Mouse (Mus musculus) brain, embryonic 14.5 days (tissue): ENCODE data around the gene Sprr2i.

Experiments
- CTCF ChIP-seq: fragments of 200-500 bp; IDR thresholded peaks from 2 replicates; pipeline ENCODE4 v1.5.1; 2012; ENCODE audit warnings: inconsistent platforms, mild to moderate bottlenecking, moderate library complexity, borderline replicate concordance; ENCODE audit not compliant: insufficient read depth, insufficient read length; ENCODE audit errors: extremely low read depth
- POLR2A ChIP-seq: fragments of 200-500 bp; IDR thresholded peaks from 2 replicates; pipeline ENCODE4 v1.6.1; 2012; ENCODE audit warnings: mild to moderate bottlenecking, inconsistent platforms, borderline replicate concordance; ENCODE audit not compliant: poor library complexity, insufficient read depth, insufficient read length, severe bottlenecking; ENCODE audit errors: extremely low read depth

- TF ChIP-seq CTCF (no peak), POLR2A (no peak)
Measured at GRCm38 (mm10) chr3:92361619-92362018, 46.2 kb upstream of the Sprr2i start.
